Mouse (Mus musculus) left cerebral cortex, adult 6 months (tissue): Measurements from ENCODE around the gene Acot7. TPM values are rescaled to one million over a fixed set of nuclear protein-coding genes. Genes with fewer than 3 reads are reported as not detected.

Experiments used
- long read RNA-seq, 2 experiments: library from polyadenylated mRNA; unstranded; transcript quantifications; one replicate each; pipeline ENCODE4 v2.0.0; 2019 to 2020
- polyA plus RNA-seq: library from polyadenylated mRNA; unstranded; fragments of <200 nt; fragmentation: Nextera tagmentation; gene quantifications from 2 replicates; pipeline ENCODE4 v1.2.3, GENCODE M21; 2021

The Acot7 gene
- 310 and 366 TPM in 2 replicates for polyA plus RNA-seq
- long read RNA-seq, experiment 1, transcript Acot7-202 (9 exons, 1,457 nt) = major isoform, 902 of 986 reads
- long read RNA-seq, experiment 1, partial matches to known transcripts = 34 of 986 reads
- long read RNA-seq, experiment 1, other reads (novel, unspliced or antisense) = 46 of 986 reads
- long read RNA-seq, experiment 2, transcript Acot7-202 (9 exons, 1,457 nt) = major isoform, 281 of 388 reads
- long read RNA-seq, experiment 2, partial matches to known transcripts = 93 of 388 reads
- long read RNA-seq, experiment 2, other reads (novel, unspliced or antisense) = 13 of 388 reads

GRCm38 (mm10) chr4:152177537-152178343, at the start of gene Acot7:
Gene Acot7, plus strand, starts transcription at chr4:152178134.

GRCm38 (mm10) chr4:152151966-152152544, 25.9 kb upstream of the Acot7 start, which contains the start of gene Espn:
Gene Espn, minus strand, starts transcription at chr4:152152371.

GRCm38 (mm10) chr4:152158585-152159284, 19.2 kb upstream of the Acot7 start, which contains the start of gene Hes2:
Gene Hes2, plus strand, starts transcription at chr4:152158867.

GRCm38 (mm10) chr4:152273621-152274236, 95.8 kb downstream of the Acot7 start, which contains the start of gene Gpr153:
Gene Gpr153, plus strand, starts transcription at chr4:152274232.

GRCm38 (mm10) chr4:152291562-152291961, 113.6 kb downstream of the Acot7 start, which contains the start of gene Hes3:
Gene Hes3, minus strand, starts transcription at chr4:152291662.

GRCm38 (mm10) chr4:152296874-152297861, 119.2 kb downstream of the Acot7 start, which contains the start of gene Icmt:
Gene Icmt, plus strand, starts transcription at chr4:152297227.

GRCm38 (mm10) chr4:152318517-152319234, 140.7 kb downstream of the Acot7 start, which contains the start of gene Rnf207:
Gene Rnf207, minus strand, starts transcription at chr4:152318993.

Other genes with a start within 250 kb of the Acot7 start
- 31.5 and 39.2 TPM in 2 replicates for gene Dnajc11, start 244.4 kb upstream of the Acot7 start, polyA plus RNA-seq
- gene Thap3, start 189.1 kb upstream of the Acot7 start, polyA plus RNA-seq = 18.2 and 24.9 TPM in 2 replicates
- gene Phf13, start 181.9 kb upstream of the Acot7 start, polyA plus RNA-seq = 5.4 and 8.9 TPM in 2 replicates
- gene Klhl21, start 169.3 kb upstream of the Acot7 start, polyA plus RNA-seq = 4.2 and 9.0 TPM in 2 replicates
- 6.2 and 6.5 TPM in 2 replicates for gene Zbtb48, start 150.5 kb upstream of the Acot7 start, polyA plus RNA-seq
- 0.11 and 0.15 TPM in 2 replicates for gene Tas1r1, start 139.6 kb upstream of the Acot7 start, polyA plus RNA-seq
- gene Nol9, start 138.8 kb upstream of the Acot7 start, polyA plus RNA-seq = 5.2 and 9.1 TPM in 2 replicates
- 10.1 and 17.7 TPM in 2 replicates for gene Plekhg5, start 105.6 kb upstream of the Acot7 start, polyA plus RNA-seq
- gene Tnfrsf25, start 62.2 kb upstream of the Acot7 start, polyA plus RNA-seq = 0.10 and 0.37 TPM in 2 replicates
- gene Espn, start 25.8 kb upstream of the Acot7 start, polyA plus RNA-seq = 0.93 and 2.0 TPM in 2 replicates
- gene Hes2, start 19.3 kb upstream of the Acot7 start, polyA plus RNA-seq = not detected in 2 replicates
- 2.4 and 6.7 TPM in 2 replicates for gene Gpr153, start 96.1 kb downstream of the Acot7 start, polyA plus RNA-seq
- gene Hes3, start 113.5 kb downstream of the Acot7 start, polyA plus RNA-seq = 0.13 and 0.26 TPM in 2 replicates
- gene Icmt, start 119.1 kb downstream of the Acot7 start, polyA plus RNA-seq = 17.0 and 18.5 TPM in 2 replicates
- gene Rnf207, start 140.9 kb downstream of the Acot7 start, polyA plus RNA-seq = 1.6 and 1.9 TPM in 2 replicates
- 355 and 361 TPM in 2 replicates for gene Rpl22, start 147.6 kb downstream of the Acot7 start, polyA plus RNA-seq
- 73.6 and 117 TPM in 2 replicates for gene Chd5, start 160.5 kb downstream of the Acot7 start, polyA plus RNA-seq